Mouse (Mus musculus) kidney, adult 2 months (tissue): ENCODE measurements at regions not wholly inside any gene's neighbourhood (a gene's known extent, or its start where the extent isn't known, plus 50 kb on each side); places are given as distances from the start of the nearest gene placed in this dataset.

Experiments used
- DNase-seq: peaks from one replicate; pipeline ENCODE4 v3.0.0; 2021
- H3K27ac ChIP-seq: fragments of 200-500 bp; 2 replicates; pipeline ENCODE4 v1.5.1; 2012; ENCODE audit warnings: low read depth, low read length, control low read depth, inconsistent platforms; ENCODE audit not compliant: insufficient read depth
- H3K27me3 ChIP-seq: fragments of 200-500 bp; replicated peaks from 2 replicates; pipeline ENCODE4 v1.6.1; 2012; ENCODE audit warnings: mild to moderate bottlenecking, moderate library complexity, low read length, inconsistent platforms; ENCODE audit not compliant: control insufficient read depth, insufficient read depth
- H3K36me3 ChIP-seq: fragments of 200-500 bp; 2 replicates; pipeline ENCODE4 v1.6.1; 2012; ENCODE audit warnings: mild to moderate bottlenecking, moderate library complexity, low read length, inconsistent platforms; ENCODE audit not compliant: control insufficient read depth, insufficient read depth
- H3K4me1 ChIP-seq: fragments of 200-500 bp; 2 replicates; pipeline ENCODE4 v1.6.1; 2011; ENCODE audit warnings: low read length; ENCODE audit not compliant: control insufficient read depth, insufficient read depth
- H3K4me3 ChIP-seq: fragments of 200-500 bp; 2 replicates; pipeline ENCODE4 v1.5.1; 2011; ENCODE audit warnings: mild to moderate bottlenecking, low read depth, low read length, control low read depth; ENCODE audit not compliant: insufficient read depth
- CTCF ChIP-seq: fragments of 200-500 bp; conservative IDR thresholded peaks from 2 replicates; pipeline ENCODE4 v1.5.1; 2011; ENCODE audit warnings: low read depth, mild to moderate bottlenecking, control low read depth, low read length, moderate library complexity, mixed read lengths; ENCODE audit not compliant: insufficient read depth, insufficient read length
- POLR2A ChIP-seq: fragments of 200-500 bp; IDR thresholded peaks from one replicate; pipeline ENCODE4 v1.6.1; 2011; ENCODE audit warnings: low read depth, low read length, control low read depth
- WGBS: fragments of 180-500 bp; shearing (Covaris S2); methylation state at CpG from one replicate; pipeline ENCODE4 v1.1.7; 2018; 5-methylcytosine and 5-hydroxymethylcytosine counted together

- Histone ChIP-seq H3K4me1 (no peaks in the 10 kb centered on the region), H3K27ac (no peak overlapping the region), H3K4me3 (no peak overlapping the region), H3K36me3 (no peaks in the 10 kb centered on the region), H3K27me3 (no peaks in the 10 kb centered on the region)
- no peak for DNase-seq
- TF ChIP-seq POLR2A (no peak), CTCF (no peak)
- 47% methylated on average over 5 of the region's 5 CpGs for WGBS
Observed at GRCm38 (mm10) chr2:133472966-133473744, 78.8 kb upstream of the Bmp2 start.

- Histone ChIP-seq H3K27ac (no peak overlapping the region), H3K27me3 (no peaks in the 10 kb centered on the region), H3K4me1 (no peaks in the 10 kb centered on the region), H3K36me3 (no peaks in the 10 kb centered on the region), H3K4me3 (no peak overlapping the region)
- WGBS = 87% methylated on average over 1 of the region's 1 CpGs
- no peak for DNase-seq
- TF ChIP-seq CTCF (no peak), POLR2A (no peak)
Observed at GRCm38 (mm10) chr2:133474174-133474573, 77.8 kb upstream of the Bmp2 start.

GRCm38 (mm10) chr2:133480870-133481269, 71.1 kb upstream of the Bmp2 start:
- DNase-seq = no peak
- TF ChIP-seq CTCF (no peak), POLR2A (no peak)
- no peak overlapping the region for H3K27ac ChIP-seq

GRCm38 (mm10) chr2:133481305-133481704, 70.7 kb upstream of the Bmp2 start:
- WGBS = 89% methylated on average over 6 of the region's 6 CpGs
- no peaks in the 10 kb centered on the region for H3K4me1 ChIP-seq
- no peak overlapping the region for H3K4me3 ChIP-seq
- no peaks in the 10 kb centered on the region for H3K36me3 ChIP-seq
- H3K27me3 ChIP-seq = no peaks in the 10 kb centered on the region
- H3K27ac ChIP-seq = no peak overlapping the region
- TF ChIP-seq POLR2A (no peak), CTCF (no peak)
- DNase-seq = no peak

More at GRCm38 (mm10) chr2:133480870-133481269, 71.1 kb upstream of the Bmp2 start:
- Histone ChIP-seq H3K36me3 (no peaks in the 10 kb centered on the region), H3K4me3 (no peak overlapping the region), H3K27me3 (no peaks in the 10 kb centered on the region), H3K4me1 (no peaks in the 10 kb centered on the region)
- 52% methylated on average over 3 of the region's 3 CpGs for WGBS

GRCm38 (mm10) chr2:133481785-133482184, 70.2 kb upstream of the Bmp2 start:
- 86% methylated on average over 3 of the region's 3 CpGs for WGBS
- no peaks in the 10 kb centered on the region for H3K27me3 ChIP-seq

GRCm38 (mm10) chr2:133495443-133495842, 56.5 kb upstream of the Bmp2 start:
- Histone ChIP-seq H3K4me3 (no peak overlapping the region), H3K27me3 (no peaks in the 10 kb centered on the region), H3K27ac (no peak overlapping the region), H3K36me3 (no peaks in the 10 kb centered on the region), H3K4me1 (0 out of 2 replicates have a peak, but pooled peaks cover 3% of the 10 kb centered on the region)
- DNase-seq = peak; percentile 19
- no peak for TF ChIP-seq POLR2A
- TF ChIP-seq CTCF = no peak
- 55% methylated on average over 3 of the region's 3 CpGs for WGBS

More at GRCm38 (mm10) chr2:133481785-133482184, 70.2 kb upstream of the Bmp2 start:
- no peak for TF ChIP-seq POLR2A
- no peak for TF ChIP-seq CTCF
- Histone ChIP-seq H3K4me1 (no peaks in the 10 kb centered on the region), H3K27ac (no peak overlapping the region), H3K36me3 (no peaks in the 10 kb centered on the region), H3K4me3 (no peak overlapping the region)
- no peak for DNase-seq

GRCm38 (mm10) chr2:133496389-133496788, 55.6 kb upstream of the Bmp2 start:
- Histone ChIP-seq H3K27me3 (no peaks in the 10 kb centered on the region), H3K36me3 (no peaks in the 10 kb centered on the region), H3K4me1 (0 out of 2 replicates have a peak, but pooled peaks cover 3% of the 10 kb centered on the region), H3K27ac (no peak overlapping the region), H3K4me3 (no peak overlapping the region)
- TF ChIP-seq POLR2A (no peak), CTCF (no peak)
- no peak for DNase-seq
